Mouse (Mus musculus) heart, adult 2 months (tissue): ENCODE measurements around the gene Vipr1. TPM values are rescaled to one million over a fixed set of nuclear protein-coding genes. Genes with fewer than 3 reads are reported as not detected.
A peak's percentile ranks its signal among the peaks of the same experiment; 100 is the strongest.

Source experiments
- DNase-seq, 2 experiments: peaks; one replicate each; pipeline ENCODE4 v3.0.0; 2021
- H3K27ac ChIP-seq: fragments of 200-600 bp; 2 replicates; pipeline ENCODE4 v1.8.1; 2022
- H3K27me3 ChIP-seq: fragments of 200-500 bp; 2 replicates; pipeline ENCODE4 v1.6.1; 2012; ENCODE audit warnings: mild to moderate bottlenecking, low read length, inconsistent platforms, mixed read lengths; ENCODE audit not compliant: control insufficient read depth, insufficient read depth
- H3K36me3 ChIP-seq: fragments of 200-500 bp; 2 replicates; pipeline ENCODE4 v1.6.1; 2012; ENCODE audit warnings: low read length, inconsistent platforms; ENCODE audit not compliant: control insufficient read depth, insufficient read depth
- H3K4me1 ChIP-seq: fragments of 200-500 bp; 2 replicates; pipeline ENCODE4 v1.6.1; 2011; ENCODE audit warnings: low read length; ENCODE audit not compliant: control insufficient read depth, insufficient read depth
- H3K4me3 ChIP-seq: fragments of 200-600 bp; 2 replicates; pipeline ENCODE4 v1.8.1; 2022
- H3K79me2 ChIP-seq: fragments of 200-500 bp; replicated peaks from 2 replicates; pipeline ENCODE4 v1.6.1; 2012; ENCODE audit warnings: mild to moderate bottlenecking, inconsistent platforms, low read length, moderate library complexity, mixed read lengths; ENCODE audit not compliant: control insufficient read depth, insufficient read depth
- H3K9ac ChIP-seq: fragments of 200-500 bp; 2 replicates; pipeline ENCODE4 v1.6.1; 2012; ENCODE audit warnings: low read depth, mild to moderate bottlenecking, control low read depth, inconsistent platforms, low read length, mixed read lengths
- CTCF ChIP-seq: fragments of 200-600 bp; IDR thresholded peaks from 2 replicates; pipeline ENCODE4 v1.8.1; 2022; ENCODE audit warnings: antibody characterized with exemption, mild to moderate bottlenecking, moderate library complexity
- EP300 ChIP-seq: fragments of 200-500 bp; IDR thresholded peaks from 2 replicates; pipeline ENCODE4 v1.6.1; 2011; ENCODE audit warnings: low read depth, low read length, control low read depth; ENCODE audit not compliant: insufficient read depth
- POLR2A ChIP-seq: fragments of 200-500 bp; IDR thresholded peaks from 2 replicates; pipeline ENCODE4 v1.6.1; 2011; ENCODE audit warnings: mild to moderate bottlenecking, low read depth, low read length, control low read depth; ENCODE audit not compliant: insufficient read depth
- WGBS: fragments of 180-500 bp; shearing (Covaris S2); methylation state at CpG from one replicate; pipeline ENCODE4 v1.1.7; 2018; 5-methylcytosine and 5-hydroxymethylcytosine counted together
- intact Hi-C: fragments of 180-260 bp; cut with DNase I; formaldehyde crosslinking; loops from one replicate; pipeline ENCODE4 v1.15.1; 2025
- polyA plus RNA-seq: library from polyadenylated mRNA; depleted of rRNA; stranded (reverse); fragments of >200 nt; gene quantifications from 2 replicates; pipeline ENCODE4 v1.2.3, GENCODE M21; 2012
- total RNA-seq, 2 experiments: library from RNA; stranded (reverse); gene quantifications; 2 replicates each; pipeline ENCODE4 v1.2.3; 2021

The Vipr1 gene
- total and polyA plus RNA-seq, 3 experiments, result 0.45 to 1.4 (median 1.2) TPM

- DNase-seq, result no peak
- intact Hi-C loops, result no loop called here
- no peak for TF ChIP-seq POLR2A
- TF ChIP-seq EP300, result no peak
- no peak for TF ChIP-seq CTCF
- Histone ChIP-seq H3K9ac (no peak overlapping the region), H3K4me1 (peaks cover 3% of the 10 kb centered on the region; the same call in 1 of the 2 replicates), H3K27me3 (no peaks in the 10 kb centered on the region), H3K27ac (peak overlapping the region; percentile 82; the same call in 1 of the 2 replicates), H3K79me2 (no peaks in the 10 kb centered on the region), H3K4me3 (peak overlapping the region; percentile 58), H3K36me3 (no peaks in the 10 kb centered on the region)
- 42% methylated on average over 11 of the region's 11 CpGs for WGBS
These were observed 61.7 kb downstream of the Vipr1 start for GRCm38 (mm10) chr9:121704261-121704645.

DNA sequence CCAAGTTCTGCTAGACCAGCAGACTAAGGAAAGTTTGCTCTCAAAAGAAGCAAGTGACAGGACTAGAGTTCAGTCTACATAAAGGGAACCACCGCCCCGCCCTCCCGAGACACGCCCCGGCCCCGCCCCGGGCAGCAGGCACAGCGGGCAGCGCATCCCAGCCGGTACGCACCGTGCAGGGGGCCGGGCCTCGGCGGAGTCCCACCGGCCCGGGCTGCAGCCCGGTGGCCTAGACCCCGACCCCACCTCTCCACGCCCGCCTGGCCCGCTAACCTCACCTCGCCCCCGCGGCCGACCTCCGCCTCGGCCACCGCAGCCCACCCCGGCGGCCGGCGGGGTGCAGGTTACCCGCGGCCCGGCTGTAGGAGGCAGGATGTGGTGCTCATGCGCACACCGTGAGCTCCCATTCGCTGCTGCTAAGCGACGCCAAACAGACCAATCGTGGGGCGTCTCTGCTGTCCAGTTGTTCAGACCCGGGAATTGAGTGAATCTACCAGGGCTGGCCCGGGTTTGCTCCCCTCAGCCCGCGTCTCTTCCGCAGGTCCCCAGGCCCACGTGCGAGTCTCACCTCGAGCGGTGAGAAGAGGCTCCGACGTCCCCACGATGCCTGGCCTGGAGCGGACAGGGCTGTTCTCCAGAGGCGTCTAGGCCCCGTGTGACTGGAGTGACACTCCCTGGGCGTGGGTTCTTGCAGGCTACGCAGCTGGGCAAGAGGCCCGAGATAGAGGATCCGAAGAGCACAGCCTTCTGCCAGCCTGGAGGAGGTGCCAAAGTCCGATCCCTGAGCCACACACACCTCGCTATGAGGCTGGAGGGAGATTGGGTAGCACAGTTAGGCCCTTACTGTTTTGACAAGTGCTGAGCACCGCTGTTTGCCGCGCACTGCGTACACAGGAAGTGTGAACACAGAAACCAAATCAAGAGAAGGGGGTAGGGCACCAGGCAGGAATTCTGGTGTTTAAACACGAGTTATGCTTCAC, 62.4 kb downstream of the Vipr1 start, which contains the start of gene Sec22c:
Gene Sec22c (minus strand): TSS at position 845 of the 980 bp plus-strand sequence.
- intact Hi-C loops, result no loop called here
- H3K27me3 ChIP-seq, result no peaks in the 10 kb centered on the region
- 2% methylated on average over 67 of the region's 69 CpGs for WGBS
- peaks cover 3% of the 10 kb centered on the region; the same call in 1 of the 2 replicates for H3K4me1 ChIP-seq
- peak within 1 kb of the TSS; percentile 82 for H3K27ac ChIP-seq
- peak; percentile 92 to 96 for DNase-seq
- peak within 1 kb of the TSS; percentile 58 for H3K4me3 ChIP-seq
- peak within 1 kb of the TSS; percentile 77 for H3K9ac ChIP-seq
- TF ChIP-seq POLR2A (peak; percentile 37; the same call in 1 of the 2 replicates), EP300 (no peak)
- H3K79me2 ChIP-seq, result no peaks in the 10 kb centered on the region
- H3K36me3 ChIP-seq, result no peaks in the 10 kb centered on the region

GRCm38 (mm10) chr9:121706029-121706675, 63.6 kb downstream of the Vipr1 start:
- TF ChIP-seq CTCF (no peak), EP300 (no peak), POLR2A (no peak)
- no peak overlapping the region for H3K4me3 ChIP-seq
- peaks cover under 1% of the 10 kb centered on the region for H3K36me3 ChIP-seq
- intact Hi-C loops, result no loop called here
- no peak for DNase-seq
- H3K4me1 ChIP-seq, result peaks cover 3% of the 10 kb centered on the region; the same call in 1 of the 2 replicates
- H3K27ac ChIP-seq, result no peak overlapping the region
- 71% methylated on average over 6 of the region's 6 CpGs for WGBS
- no peaks in the 10 kb centered on the region for H3K27me3 ChIP-seq
- H3K9ac ChIP-seq, result no peak overlapping the region
- H3K79me2 ChIP-seq, result no peaks in the 10 kb centered on the region

- Histone ChIP-seq H3K79me2 (no peaks in the 10 kb centered on the region; the same call in 1 of the 2 replicates), H3K36me3 (peaks cover 3% of the 10 kb centered on the region), H3K27me3 (no peaks in the 10 kb centered on the region), H3K27ac (no peak overlapping the region), H3K4me1 (peaks cover 3% of the 10 kb centered on the region), H3K9ac (no peak overlapping the region), H3K4me3 (no peak overlapping the region)
- WGBS, result 42% methylated on average over 6 of the region's 6 CpGs
- intact Hi-C loops, result no loop called here
- no peak for DNase-seq
- no peak for TF ChIP-seq EP300
- no peak for TF ChIP-seq POLR2A
- no peak for TF ChIP-seq CTCF
These were observed 65.3 kb downstream of the Vipr1 start for GRCm38 (mm10) chr9:121707801-121708200.

GRCm38 (mm10) chr9:121708506-121709486, 66.3 kb downstream of the Vipr1 start:
- Histone ChIP-seq H3K36me3 (peaks cover 3% of the 10 kb centered on the region), H3K79me2 (no peaks in the 10 kb centered on the region; the same call in 1 of the 2 replicates), H3K27me3 (no peaks in the 10 kb centered on the region), H3K27ac (no peak overlapping the region), H3K4me3 (no peak overlapping the region), H3K9ac (no peak overlapping the region), H3K4me1 (peaks cover 3% of the 10 kb centered on the region)
- intact Hi-C loops, result no loop called here
- DNase-seq, result no peak
- TF ChIP-seq CTCF (no peak), POLR2A (no peak)
- 58% methylated on average over 7 of the region's 7 CpGs for WGBS
